Mouse (Mus musculus) stomach, embryonic 14.5 days (tissue): Measurements from ENCODE around the gene Inca1. TPM values are rescaled to one million over a fixed set of nuclear protein-coding genes. Genes with fewer than 3 reads are reported as not detected.

ENCODE experiments used
- ATAC-seq: fragments of 200-750 bp; cut with Nextera tagmentation; 2 replicates; pipeline ENCODE4 v1.8.0; 2017; ENCODE audit warnings: low read depth, moderate TSS enrichment; ENCODE audit not compliant: insufficient number of reproducible peaks, insufficient read depth, low FRiP score
- H3K27ac ChIP-seq: fragments of 300-500 bp; sonication (generic); 2 replicates; pipeline ENCODE4 v1.5.1; 2014; ENCODE audit warnings: mild to moderate bottlenecking, low read length, moderate library complexity, mixed read lengths
- H3K27me3 ChIP-seq: fragments of 300-500 bp; sonication (generic); 2 replicates; pipeline ENCODE4 v1.6.1; 2014; ENCODE audit warnings: low read length, control low read depth, mixed read lengths; ENCODE audit not compliant: control insufficient read depth, insufficient read depth
- H3K36me3 ChIP-seq: fragments of 300-500 bp; sonication (generic); 2 replicates; pipeline ENCODE4 v1.6.1; 2014; ENCODE audit warnings: mild to moderate bottlenecking, control low read depth, low read length, moderate library complexity, mixed read lengths; ENCODE audit not compliant: control insufficient read depth, insufficient read depth
- H3K4me1 ChIP-seq: fragments of 300-500 bp; sonication (generic); 2 replicates; pipeline ENCODE4 v1.6.1; 2014; ENCODE audit warnings: low read length, control low read depth, mixed read lengths; ENCODE audit not compliant: control insufficient read depth, insufficient read depth
- H3K4me2 ChIP-seq: fragments of 300-500 bp; sonication (generic); replicated peaks from 2 replicates; pipeline ENCODE4 v1.6.1; 2014; ENCODE audit warnings: low read depth, low read length, control low read depth
- H3K4me3 ChIP-seq: fragments of 300-500 bp; sonication (generic); 2 replicates; pipeline ENCODE4 v1.5.1; 2014; ENCODE audit warnings: low read depth, low read length, control low read depth
- H3K9ac ChIP-seq: fragments of 300-500 bp; sonication (generic); replicated peaks from 2 replicates; pipeline ENCODE4 v1.6.1; 2014; ENCODE audit warnings: low read depth, mild to moderate bottlenecking, control low read depth, low read length, moderate library complexity, mixed read lengths
- H3K9me3 ChIP-seq: fragments of 300-500 bp; sonication (generic); 2 replicates; pipeline ENCODE4 v1.6.1; 2016; ENCODE audit warnings: low read depth, low read length, control low read depth; ENCODE audit not compliant: control insufficient read depth
- whole genome bisulfite sequencing: fragments of 180-500 bp; shearing (Covaris S2); extraction: QIAGEN DNeasy Blood & Tissue Kit; methylation state at CpG from one replicate; pipeline ENCODE4 v1.1.7; 2014; 5-methylcytosine and 5-hydroxymethylcytosine counted together
- polyA plus RNA-seq: library from polyadenylated mRNA; unstranded; fragments of >200 nt; fragmentation: Nextera tagmentation; extraction: Ambion mirVana; gene quantifications from 2 replicates; pipeline ENCODE4 v1.2.1, GENCODE M21; 2014

The Inca1 gene
- polyA plus RNA-seq, 1 experiment from 2014 or later = 1.0 TPM

- WGBS = 74% methylated on average over 3 of the region's 3 CpGs
- H3K27ac ChIP-seq = no peak overlapping the region
- no peaks in the 10 kb centered on the region for H3K36me3 ChIP-seq
- no peaks in the 10 kb centered on the region for H3K9me3 ChIP-seq
- H3K27me3 ChIP-seq = no peaks in the 10 kb centered on the region
- no peak overlapping the region for H3K4me2 ChIP-seq
- H3K4me3 ChIP-seq = no peak overlapping the region
- no peak overlapping the region for H3K9ac ChIP-seq
- peaks cover 15% of the 10 kb centered on the region; the same call in 1 of the 2 replicates for H3K4me1 ChIP-seq
- no peak for ATAC-seq
These were observed 2.6 kb downstream of the Inca1 start for GRCm38 (mm10) chr11:70697376-70697775.

- no peak for ATAC-seq
- no peaks in the 10 kb centered on the region for H3K27me3 ChIP-seq
- H3K9ac ChIP-seq = no peak overlapping the region
- no peak overlapping the region for H3K4me2 ChIP-seq
- H3K36me3 ChIP-seq = no peaks in the 10 kb centered on the region
- 71% methylated on average over 3 of the region's 3 CpGs for WGBS
- no peaks in the 10 kb centered on the region for H3K9me3 ChIP-seq
- no peak overlapping the region for H3K27ac ChIP-seq
- no peak overlapping the region for H3K4me3 ChIP-seq
- H3K4me1 ChIP-seq = peaks cover 5% of the 10 kb centered on the region
These were observed 6.5 kb downstream of the Inca1 start for GRCm38 (mm10) chr11:70693504-70693903.

- WGBS = 41% methylated on average over 4 of the region's 4 CpGs
- ATAC-seq = no peak
- peaks cover 9% of the 10 kb centered on the region for H3K4me1 ChIP-seq
- H3K4me2 ChIP-seq = no peak overlapping the region
- H3K36me3 ChIP-seq = peaks cover 5% of the 10 kb centered on the region; the same call in 1 of the 2 replicates
- H3K9ac ChIP-seq = no peak overlapping the region
- H3K9me3 ChIP-seq = no peaks in the 10 kb centered on the region
- no peak overlapping the region for H3K4me3 ChIP-seq
- H3K27ac ChIP-seq = no peak overlapping the region
- no peaks in the 10 kb centered on the region for H3K27me3 ChIP-seq
These were observed 10.4 kb downstream of the Inca1 start for GRCm38 (mm10) chr11:70689578-70689977.

GRCm38 (mm10) chr11:70688372-70688771 lies 11.6 kb downstream of the Inca1 start:
- peak overlapping the region; percentile 85 for H3K4me3 ChIP-seq
- H3K4me2 ChIP-seq = peak overlapping the region; percentile 87
- H3K9ac ChIP-seq = peak overlapping the region; percentile 74
- peaks cover 9% of the 10 kb centered on the region for H3K4me1 ChIP-seq
- no peaks in the 10 kb centered on the region for H3K9me3 ChIP-seq
- H3K27ac ChIP-seq = peak overlapping the region; percentile 90
- H3K36me3 ChIP-seq = peaks cover 5% of the 10 kb centered on the region; the same call in 1 of the 2 replicates
- WGBS = 14% methylated on average over 8 of the region's 8 CpGs
- no peaks in the 10 kb centered on the region for H3K27me3 ChIP-seq
- no peak for ATAC-seq

- H3K9me3 ChIP-seq = no peaks in the 10 kb centered on the region
- H3K4me1 ChIP-seq = peaks cover 9% of the 10 kb centered on the region
- ATAC-seq = peak; percentile 85
- peaks cover 8% of the 10 kb centered on the region for H3K36me3 ChIP-seq
- peak within 1 kb of the TSS; percentile 74 for H3K9ac ChIP-seq
- H3K4me2 ChIP-seq = peak within 1 kb of the TSS; percentile 87
- H3K27me3 ChIP-seq = no peaks in the 10 kb centered on the region
- peak within 1 kb of the TSS; percentile 90 for H3K27ac ChIP-seq
- H3K4me3 ChIP-seq = peak within 1 kb of the TSS; percentile 85
- WGBS = under 1% methylated on average over 55 of the region's 55 CpGs
These were observed 12.3 kb downstream of the Inca1 start, which contains the start of gene Camta2 for GRCm38 (mm10) chr11:70687601-70688199. Gene Camta2 (minus strand): TSS chr11:70688105.

- H3K27ac ChIP-seq = peak overlapping the region; percentile 90
- peak overlapping the region; percentile 85 for H3K4me3 ChIP-seq
- no peaks in the 10 kb centered on the region for H3K9me3 ChIP-seq
- H3K9ac ChIP-seq = peak overlapping the region; percentile 74
- peak; percentile 77 for ATAC-seq
- 1% methylated on average over 16 of the region's 16 CpGs for WGBS
- H3K27me3 ChIP-seq = no peaks in the 10 kb centered on the region
- peak overlapping the region; percentile 87 for H3K4me2 ChIP-seq
- peaks cover 12% of the 10 kb centered on the region for H3K36me3 ChIP-seq
- peaks cover 13% of the 10 kb centered on the region for H3K4me1 ChIP-seq
These were observed 12.9 kb downstream of the Inca1 start for GRCm38 (mm10) chr11:70686901-70687566.

GRCm38 (mm10) chr11:70683640-70684039 lies 16.3 kb downstream of the Inca1 start:
- Histone ChIP-seq H3K9me3 (no peaks in the 10 kb centered on the region), H3K4me2 (no peak overlapping the region), H3K27ac (no peak overlapping the region), H3K4me1 (peaks cover 11% of the 10 kb centered on the region), H3K4me3 (no peak overlapping the region), H3K36me3 (peaks cover 29% of the 10 kb centered on the region), H3K9ac (no peak overlapping the region), H3K27me3 (no peaks in the 10 kb centered on the region)
- ATAC-seq = no peak
- WGBS = 79% methylated on average over 5 of the region's 5 CpGs

- Histone ChIP-seq H3K9ac (no peak overlapping the region), H3K9me3 (no peaks in the 10 kb centered on the region), H3K27me3 (no peaks in the 10 kb centered on the region), H3K36me3 (peaks cover 33% of the 10 kb centered on the region), H3K4me1 (peaks cover 6% of the 10 kb centered on the region), H3K4me2 (no peak overlapping the region), H3K27ac (no peak overlapping the region; the same call in 1 of the 2 replicates), H3K4me3 (no peak overlapping the region)
- 17% methylated on average over 11 of the region's 11 CpGs for WGBS
- peak; percentile 71; the same call in 1 of the 2 replicates for ATAC-seq
These were observed 17.9 kb downstream of the Inca1 start for GRCm38 (mm10) chr11:70681897-70682581.
